Mouse (Mus musculus) forebrain, embryonic 16.5 days (tissue): ENCODE measurements around the gene Lad1. TPM values are rescaled to one million over a fixed set of nuclear protein-coding genes. Genes with fewer than 3 reads are reported as not detected.

Source experiments
- ATAC-seq: fragments of 200-750 bp; cut with Nextera tagmentation; 2 replicates; pipeline ENCODE4 v1.8.0; 2017; ENCODE audit warnings: mild to moderate bottlenecking, moderate library complexity
- H3K27ac ChIP-seq: fragments of 300-500 bp; sonication (generic); 2 replicates; pipeline ENCODE4 v1.5.1; 2014; ENCODE audit warnings: low read length, control low read depth
- H3K27me3 ChIP-seq: fragments of 300-500 bp; sonication (generic); replicated peaks from 2 replicates; pipeline ENCODE4 v1.6.1; 2014; ENCODE audit warnings: low read length; ENCODE audit not compliant: control insufficient read depth, insufficient read depth
- H3K36me3 ChIP-seq: fragments of 300-500 bp; sonication (generic); 2 replicates; pipeline ENCODE4 v1.6.1; 2014; ENCODE audit not compliant: control insufficient read depth, insufficient read depth
- H3K4me1 ChIP-seq: fragments of 300-500 bp; sonication (generic); replicated peaks from 2 replicates; pipeline ENCODE4 v1.6.1; 2014; ENCODE audit warnings: low read length; ENCODE audit not compliant: control insufficient read depth, insufficient read depth
- H3K4me2 ChIP-seq: fragments of 300-500 bp; sonication (generic); 2 replicates; pipeline ENCODE4 v1.6.1; 2014; ENCODE audit warnings: mild to moderate bottlenecking, low read length, control low read depth
- H3K4me3 ChIP-seq: fragments of 300-500 bp; sonication (generic); replicated peaks from 2 replicates; pipeline ENCODE4 v1.5.1; 2014; ENCODE audit warnings: mild to moderate bottlenecking, low read length, control low read depth
- H3K9ac ChIP-seq: fragments of 300-500 bp; sonication (generic); replicated peaks from 2 replicates; pipeline ENCODE4 v1.6.1; 2014; ENCODE audit warnings: low read depth, low read length, control low read depth
- H3K9me3 ChIP-seq: fragments of 300-500 bp; sonication (generic); 2 replicates; pipeline ENCODE4 v1.6.1; 2016; ENCODE audit warnings: low read length; ENCODE audit not compliant: control insufficient read depth
- WGBS: fragments of 180-500 bp; shearing (Covaris S2); extraction: QIAGEN DNeasy Blood & Tissue Kit; methylation state at CpG from one replicate; pipeline ENCODE4 v1.1.7; 2014; 5-methylcytosine and 5-hydroxymethylcytosine counted together
- polyA plus RNA-seq: library from polyadenylated mRNA; unstranded; fragments of >200 nt; fragmentation: Nextera tagmentation; extraction: Ambion mirVana; gene quantifications from 2 replicates; pipeline ENCODE4 v1.2.1, GENCODE M21; 2015

The Lad1 gene
- polyA plus RNA-seq, 1 experiment from 2014 or later: 0.44 TPM

DNA sequence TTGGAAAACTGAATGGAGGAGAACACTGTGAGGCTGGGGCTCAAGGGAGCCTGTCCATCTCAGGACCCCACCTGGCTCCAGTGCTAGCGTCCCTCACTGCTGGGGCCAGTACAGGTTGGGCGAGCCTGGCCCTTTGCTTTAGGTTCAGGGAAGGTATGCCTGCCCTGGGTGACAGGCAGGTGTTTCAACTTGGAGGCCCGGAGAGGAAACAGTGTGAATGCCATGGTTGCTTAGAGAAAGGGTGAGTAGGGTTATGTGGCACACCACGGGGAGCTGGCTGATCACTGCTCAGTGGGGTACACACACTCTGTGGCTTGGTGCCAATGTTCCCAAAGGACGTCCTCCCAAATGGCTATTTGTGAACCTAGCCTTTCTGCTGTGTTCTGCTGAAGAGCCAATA lies 3.9 kb upstream of the Lad1 start:
- Histone ChIP-seq H3K36me3 (no peaks in the 10 kb centered on the region), H3K4me3 (no peak overlapping the region), H3K9me3 (no peaks in the 10 kb centered on the region), H3K4me2 (no peak overlapping the region), H3K9ac (no peak overlapping the region), H3K4me1 (peaks cover 19% of the 10 kb centered on the region), H3K27me3 (peaks cover 20% of the 10 kb centered on the region), H3K27ac (no peak overlapping the region)
- ATAC-seq: no peak
- WGBS: 80% methylated on average over 5 of the region's 5 CpGs

DNA sequence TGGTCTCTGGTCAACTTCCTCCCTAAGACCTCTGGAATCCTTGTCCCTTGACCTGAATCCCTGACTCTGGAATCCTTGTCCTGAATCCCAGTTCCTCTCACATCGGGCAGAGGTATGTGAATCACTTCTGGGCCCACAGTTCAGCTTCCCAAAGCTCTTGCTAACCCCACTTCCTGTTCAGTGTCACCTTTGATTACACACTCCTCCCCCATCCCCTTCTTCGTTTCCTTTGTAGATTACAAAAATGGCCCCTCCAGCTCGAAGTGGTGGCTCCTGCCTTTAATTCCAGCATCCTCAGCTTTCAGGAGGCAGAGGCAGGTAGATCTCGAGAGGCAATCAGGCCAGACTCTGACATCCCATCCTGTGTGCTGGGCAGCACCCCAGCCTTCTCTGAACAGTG lies 803 bp upstream of the Lad1 start:
- H3K36me3 ChIP-seq: no peaks in the 10 kb centered on the region
- H3K4me3 ChIP-seq: no peak overlapping the region
- no peaks in the 10 kb centered on the region for H3K9me3 ChIP-seq
- no peak overlapping the region for H3K4me2 ChIP-seq
- ATAC-seq: no peak
- H3K27me3 ChIP-seq: peaks cover 30% of the 10 kb centered on the region
- H3K27ac ChIP-seq: no peak overlapping the region
- peaks cover 18% of the 10 kb centered on the region for H3K4me1 ChIP-seq
- 73% methylated on average over 4 of the region's 4 CpGs for WGBS
- H3K9ac ChIP-seq: no peak overlapping the region

DNA sequence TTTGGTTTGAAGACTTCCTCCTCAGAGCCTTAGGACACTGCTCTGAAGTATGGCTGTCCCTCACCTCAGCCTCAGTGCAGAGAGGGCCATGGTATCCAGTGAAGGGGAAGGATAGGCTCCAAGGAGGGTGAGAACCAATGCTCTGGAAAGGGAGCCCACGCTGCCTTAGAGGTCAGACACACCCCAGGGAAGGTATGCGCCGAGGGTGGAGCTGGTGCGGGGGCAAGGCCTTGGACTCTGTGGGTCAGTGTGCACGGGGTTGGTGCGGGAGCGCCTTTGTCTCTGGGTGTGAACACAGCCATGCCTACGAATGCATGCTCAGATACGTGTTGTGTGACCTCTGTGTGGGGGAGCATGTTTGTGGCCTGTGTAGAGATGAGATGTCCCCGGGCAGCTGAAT lies 1.7 kb downstream of the Lad1 start:
- Histone ChIP-seq H3K36me3 (no peaks in the 10 kb centered on the region), H3K4me3 (no peak overlapping the region), H3K27ac (no peak overlapping the region), H3K9ac (no peak overlapping the region), H3K9me3 (no peaks in the 10 kb centered on the region), H3K4me2 (no peak overlapping the region), H3K27me3 (peaks cover 30% of the 10 kb centered on the region), H3K4me1 (peaks cover 11% of the 10 kb centered on the region)
- no peak for ATAC-seq
- 85% methylated on average over 10 of the region's 10 CpGs for WGBS

DNA sequence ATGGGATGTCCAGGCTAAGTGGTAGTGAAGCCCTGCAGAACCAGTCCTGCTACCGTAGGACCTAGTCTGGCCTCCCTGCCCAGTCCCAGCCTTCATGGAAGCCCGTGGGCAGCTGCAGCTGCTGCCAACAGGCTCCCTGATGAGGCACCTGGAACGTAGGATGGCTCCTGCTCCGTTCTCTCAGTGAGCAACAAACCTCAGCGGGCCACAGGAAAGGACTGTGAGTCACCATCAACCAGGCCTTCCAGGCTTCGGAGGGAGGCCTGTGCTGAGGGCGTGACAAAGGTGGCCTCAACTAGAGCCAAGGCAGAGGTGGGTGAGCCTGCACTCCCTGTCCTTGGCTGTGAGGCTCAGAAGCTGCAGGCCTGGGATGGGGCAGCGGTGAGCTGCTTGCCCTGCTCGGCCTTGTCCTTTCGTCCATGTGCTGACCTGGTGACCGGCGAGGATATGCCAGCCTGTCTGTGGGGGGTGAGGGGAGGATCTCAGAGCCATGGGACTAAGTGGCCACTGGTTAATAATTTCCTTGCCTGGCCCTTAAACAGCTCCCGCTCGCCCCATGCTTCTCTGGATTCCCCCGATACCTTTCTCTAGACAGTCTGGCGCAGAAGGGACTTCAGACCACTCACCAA lies 2.5 kb downstream of the Lad1 start:
- H3K4me2 ChIP-seq: no peak overlapping the region
- ATAC-seq: no peak
- peaks cover 11% of the 10 kb centered on the region for H3K4me1 ChIP-seq
- H3K9ac ChIP-seq: no peak overlapping the region
- H3K27ac ChIP-seq: no peak overlapping the region
- WGBS: 89% methylated on average over 16 of the region's 16 CpGs
- no peak overlapping the region for H3K4me3 ChIP-seq
- H3K9me3 ChIP-seq: no peaks in the 10 kb centered on the region
- no peaks in the 10 kb centered on the region for H3K36me3 ChIP-seq
- H3K27me3 ChIP-seq: peaks cover 30% of the 10 kb centered on the region

DNA sequence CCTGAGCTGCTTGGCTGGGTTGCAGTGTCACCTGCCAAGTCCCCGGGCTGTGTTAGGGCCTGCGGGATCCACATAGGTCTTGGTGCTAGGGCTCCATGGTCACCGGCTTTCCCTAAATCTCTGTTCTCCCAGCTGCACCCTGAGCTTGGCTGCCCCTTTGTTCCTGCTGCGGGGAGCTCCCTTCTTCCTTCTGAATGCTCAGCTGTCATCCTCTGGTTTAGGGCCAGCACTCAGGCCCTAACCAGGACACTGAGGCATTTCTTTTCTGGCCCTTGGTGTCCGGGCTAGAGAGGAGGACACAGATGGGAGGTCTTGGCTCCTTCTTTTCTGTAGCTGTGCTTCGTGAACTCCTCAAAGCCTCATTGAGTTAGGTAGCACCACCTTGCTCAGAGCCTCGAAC lies 3.4 kb downstream of the Lad1 start:
- H3K36me3 ChIP-seq: no peaks in the 10 kb centered on the region
- no peak overlapping the region for H3K9ac ChIP-seq
- ATAC-seq: no peak
- H3K4me2 ChIP-seq: no peak overlapping the region
- no peak overlapping the region for H3K27ac ChIP-seq
- WGBS: 72% methylated on average over 7 of the region's 7 CpGs
- no peak overlapping the region for H3K4me3 ChIP-seq
- H3K9me3 ChIP-seq: no peaks in the 10 kb centered on the region
- peaks cover 11% of the 10 kb centered on the region for H3K4me1 ChIP-seq
- H3K27me3 ChIP-seq: peaks cover 27% of the 10 kb centered on the region

DNA sequence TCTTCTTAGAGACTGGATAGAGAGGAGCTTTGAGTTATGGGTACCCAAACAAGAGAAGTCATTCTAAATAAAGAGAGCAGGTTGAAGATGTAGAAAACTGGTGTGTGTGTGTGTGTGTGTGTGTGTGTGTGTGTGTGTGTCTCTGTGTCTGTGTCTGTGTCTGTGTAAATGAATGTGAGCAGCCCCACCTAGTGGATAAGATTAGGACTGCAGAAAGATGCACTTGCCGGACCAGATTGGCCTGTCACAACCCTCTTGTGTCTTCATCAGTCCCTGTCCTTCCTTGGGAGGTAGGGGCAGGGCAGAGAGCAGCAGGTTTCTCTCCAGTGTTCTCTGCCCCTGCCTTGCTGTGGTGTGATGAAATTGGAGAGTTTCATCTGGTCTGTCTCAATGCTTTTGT lies 10.5 kb downstream of the Lad1 start:
- H3K27ac ChIP-seq: no peak overlapping the region
- H3K4me2 ChIP-seq: no peak overlapping the region
- no peak overlapping the region for H3K4me3 ChIP-seq
- 25% methylated on average over 1 of the region's 1 CpGs for WGBS
- no peaks in the 10 kb centered on the region for H3K36me3 ChIP-seq
- no peak overlapping the region for H3K9ac ChIP-seq
- no peaks in the 10 kb centered on the region for H3K27me3 ChIP-seq
- ATAC-seq: no peak
- H3K4me1 ChIP-seq: no peaks in the 10 kb centered on the region
- H3K9me3 ChIP-seq: no peaks in the 10 kb centered on the region

DNA sequence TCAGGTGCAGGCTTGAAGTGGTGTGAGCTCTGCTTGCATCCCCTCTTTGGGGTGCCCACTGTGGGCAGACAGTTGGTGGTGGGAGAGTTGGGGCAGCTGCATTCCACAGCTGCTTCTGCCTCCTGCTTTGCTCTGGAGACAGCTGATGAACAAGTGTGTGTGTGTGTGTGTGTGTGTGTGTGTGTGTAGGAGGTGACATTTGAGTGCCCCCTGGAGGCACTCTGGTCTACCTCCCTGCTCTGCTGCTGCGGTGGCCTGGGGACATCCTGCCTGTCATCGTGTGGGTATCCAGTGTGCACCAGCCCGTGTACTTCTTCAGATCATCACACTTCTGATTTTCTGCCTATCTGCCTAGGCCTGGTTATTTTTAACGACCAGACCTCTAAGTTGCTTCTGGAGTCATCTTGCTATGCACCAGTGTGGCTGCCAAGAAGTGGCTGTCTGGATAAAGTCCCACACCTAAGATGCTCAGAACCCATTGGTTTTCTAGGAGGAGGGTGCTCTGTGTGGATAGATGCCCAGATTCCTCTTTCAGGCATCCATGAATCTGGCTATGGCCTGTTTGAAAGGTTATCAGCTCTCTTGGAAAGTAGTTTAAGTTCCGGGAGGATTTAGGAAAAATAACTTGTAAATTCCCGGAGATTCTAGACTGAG lies 15.9 kb downstream of the Lad1 start:
- Histone ChIP-seq H3K9ac (no peak overlapping the region), H3K27ac (no peak overlapping the region), H3K27me3 (no peaks in the 10 kb centered on the region), H3K4me3 (no peak overlapping the region), H3K9me3 (no peaks in the 10 kb centered on the region), H3K4me2 (no peak overlapping the region), H3K36me3 (no peaks in the 10 kb centered on the region), H3K4me1 (no peaks in the 10 kb centered on the region)
- no peak for ATAC-seq
- 69% methylated on average over 6 of the region's 6 CpGs for WGBS

DNA sequence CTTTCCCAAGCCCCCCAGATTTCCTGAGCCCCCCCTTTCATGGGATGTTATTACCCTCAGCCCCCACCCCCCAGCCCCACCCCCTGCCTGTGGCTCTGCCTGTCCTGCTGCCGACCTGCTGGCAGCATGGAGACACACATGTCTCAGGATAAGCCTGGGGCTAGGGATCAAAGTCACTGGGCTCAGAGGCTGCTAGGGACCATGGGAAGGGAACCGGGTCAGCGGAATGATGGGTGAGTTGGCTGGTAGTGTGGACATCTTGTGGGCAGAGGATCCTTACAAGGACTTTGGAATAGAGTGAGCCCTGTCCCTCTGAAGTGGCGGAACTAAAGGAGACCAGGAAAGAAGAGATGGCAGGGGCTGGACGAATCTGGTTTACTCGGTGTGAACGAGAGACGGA lies 16.6 kb downstream of the Lad1 start:
- Histone ChIP-seq H3K9ac (no peak overlapping the region), H3K4me2 (no peak overlapping the region), H3K27me3 (no peaks in the 10 kb centered on the region), H3K27ac (no peak overlapping the region), H3K9me3 (no peaks in the 10 kb centered on the region), H3K36me3 (no peaks in the 10 kb centered on the region), H3K4me1 (no peaks in the 10 kb centered on the region), H3K4me3 (no peak overlapping the region)
- ATAC-seq: no peak
- 85% methylated on average over 8 of the region's 8 CpGs for WGBS

DNA sequence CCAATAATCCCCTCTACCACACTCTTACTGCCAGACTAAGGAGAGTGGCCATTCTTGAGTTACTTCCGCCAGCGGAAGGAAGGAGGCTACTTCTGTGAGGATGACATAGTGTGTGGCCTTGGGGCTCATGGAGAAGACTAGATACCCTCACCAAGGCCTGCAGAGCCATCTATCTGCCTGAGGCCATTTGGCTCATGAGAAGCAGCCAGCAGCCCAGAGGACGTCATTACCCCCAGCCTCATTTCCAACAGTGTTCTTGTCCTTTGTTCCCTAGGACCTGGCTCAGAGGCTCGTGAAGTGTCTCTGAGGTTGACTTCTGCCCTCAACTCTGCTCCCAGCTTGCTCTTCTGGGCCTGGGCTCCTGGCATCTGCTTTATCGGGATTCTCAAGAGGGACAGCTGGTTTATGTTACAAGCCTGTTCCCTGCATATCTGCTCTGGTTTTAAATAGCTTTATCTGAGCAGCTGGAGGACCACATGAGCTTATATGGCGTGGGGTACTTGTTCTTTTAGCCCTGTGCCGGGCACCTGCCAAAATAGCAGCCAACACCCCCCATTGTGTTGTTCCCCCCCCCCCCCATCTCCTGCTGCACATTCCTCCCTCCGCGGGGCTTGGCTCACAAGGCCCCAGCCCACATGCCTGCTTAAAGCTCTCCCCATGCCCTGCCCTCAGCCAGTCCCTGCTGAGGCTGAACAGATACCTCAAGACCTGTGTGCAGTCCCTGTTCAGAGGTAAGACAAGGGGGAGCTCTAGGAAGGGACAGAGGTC lies 17.5 kb downstream of the Lad1 start, which contains the start of gene Tnnt2:
Gene Tnnt2 (plus strand): TSS at position 639 of the 768 bp plus-strand sequence.
- Histone ChIP-seq H3K4me1 (no peaks in the 10 kb centered on the region), H3K4me3 (no peak within 1 kb of the TSS), H3K27ac (no peak within 1 kb of the TSS), H3K4me2 (no peak within 1 kb of the TSS), H3K9ac (no peak within 1 kb of the TSS), H3K9me3 (no peaks in the 10 kb centered on the region), H3K27me3 (no peaks in the 10 kb centered on the region), H3K36me3 (no peaks in the 10 kb centered on the region)
- no peak for ATAC-seq
- WGBS: 52% methylated on average over 9 of the region's 9 CpGs
